Mouse (Mus musculus): ENCODE measurements around the gene Ndufv1. TPM values are rescaled to one million over a fixed set of nuclear protein-coding genes. Genes with fewer than 3 reads are reported as not detected.
A peak's percentile ranks its signal among the peaks of the same experiment; 100 is the strongest.
"Not testable (repeated sequence)": the region's sequence is repeated elsewhere in the genome, so short reads cannot be mapped to it uniquely, and the experiment has no call there.

The Ndufv1 gene
- polyA plus RNA-seq, 1 experiment from 2014 or later, result 187 TPM

- no peak for ATAC-seq
- Histone ChIP-seq H3K27ac (no peak overlapping the region), H3K4me3 (no peak overlapping the region), H3K4me2 (no peak overlapping the region), H3K4me1 (peaks cover 42% of the 10 kb centered on the region), H3K27me3 (replicated peaks) (no peaks in the 10 kb centered on the region), H3K36me3 (0 out of 2 replicates have a peak, but pooled peaks cover 2% of the 10 kb centered on the region), H3K9ac (no peak overlapping the region), H3K9me3 (replicated peaks) (peaks cover 4% of the 10 kb centered on the region; the same call in 1 of the 2 replicates)
- 73% methylated on average over 5 of the region's 5 CpGs for WGBS (ENCODE audit: insufficient replicate concordance)
Observed at GRCm38 (mm10) chr19:4054613-4055012, 42.0 kb upstream of the Ndufv1 start.

GRCm38 (mm10) chr19:4052516-4053030, 40.0 kb upstream of the Ndufv1 start:
- ATAC-seq, result no peak
- whole genome bisulfite sequencing (ENCODE audit: insufficient replicate concordance), result 65% methylated on average over 5 of the region's 5 CpGs

GRCm38 (mm10) chr19:4051741-4052515, 39.3 kb upstream of the Ndufv1 start:
- WGBS (ENCODE audit: insufficient replicate concordance), result 51% methylated on average over 10 of the region's 10 CpGs
- ATAC-seq, result no peak
- Histone ChIP-seq H3K27me3 (replicated peaks) (no peaks in the 10 kb centered on the region), H3K4me1 (peaks cover 26% of the 10 kb centered on the region), H3K27ac (no peak overlapping the region), H3K4me2 (no peak overlapping the region), H3K9me3 (replicated peaks) (peaks cover 4% of the 10 kb centered on the region; the same call in 1 of the 2 replicates), H3K4me3 (no peak overlapping the region), H3K36me3 (no peaks in the 10 kb centered on the region), H3K9ac (no peak overlapping the region)

More at GRCm38 (mm10) chr19:4052516-4053030, 40.0 kb upstream of the Ndufv1 start:
- H3K4me3 ChIP-seq, result no peak overlapping the region
- H3K9ac ChIP-seq, result no peak overlapping the region
- H3K4me1 ChIP-seq, result peaks cover 24% of the 10 kb centered on the region
- H3K27ac ChIP-seq, result no peak overlapping the region
- H3K36me3 ChIP-seq, result 0 out of 2 replicates have a peak, but pooled peaks cover 2% of the 10 kb centered on the region
- H3K4me2 ChIP-seq, result no peak overlapping the region
- H3K9me3 ChIP-seq (replicated peaks), result peaks cover 4% of the 10 kb centered on the region; the same call in 1 of the 2 replicates
- H3K27me3 ChIP-seq (replicated peaks), result no peaks in the 10 kb centered on the region

GRCm38 (mm10) chr19:4051016-4051415, 38.4 kb upstream of the Ndufv1 start:
- no peaks in the 10 kb centered on the region for H3K27me3 ChIP-seq (replicated peaks)
- H3K4me3 ChIP-seq, result no peak overlapping the region
- no peak for ATAC-seq
- peaks cover 4% of the 10 kb centered on the region; the same call in 1 of the 2 replicates for H3K9me3 ChIP-seq (replicated peaks)
- no peak overlapping the region for H3K27ac ChIP-seq
- H3K4me1 ChIP-seq, result peaks cover 26% of the 10 kb centered on the region
- WGBS (ENCODE audit: insufficient replicate concordance), result 86% methylated on average over 5 of the region's 5 CpGs
- H3K36me3 ChIP-seq, result no peaks in the 10 kb centered on the region
- H3K9ac ChIP-seq, result no peak overlapping the region
- H3K4me2 ChIP-seq, result no peak overlapping the region

- not testable (repeated sequence) for H3K9me3 ChIP-seq (replicated peaks); H3K27me3 ChIP-seq (replicated peaks); H3K27ac ChIP-seq; H3K36me3 ChIP-seq; ATAC-seq; H3K4me3 ChIP-seq; H3K9ac ChIP-seq; H3K4me2 ChIP-seq
- peaks cover 31% of the 10 kb centered on the region for H3K4me1 ChIP-seq
- WGBS (ENCODE audit: insufficient replicate concordance), result 72% methylated on average over 5 of the region's 5 CpGs
Observed at GRCm38 (mm10) chr19:4049069-4049468, 36.5 kb upstream of the Ndufv1 start.

- 20% methylated on average over 4 of the region's 4 CpGs for WGBS (ENCODE audit: insufficient replicate concordance)
- peaks cover 37% of the 10 kb centered on the region for H3K4me1 ChIP-seq
Observed at GRCm38 (mm10) chr19:4047859-4048258, 35.3 kb upstream of the Ndufv1 start.

GRCm38 (mm10) chr19:4046866-4047254, 34.3 kb upstream of the Ndufv1 start:
- Histone ChIP-seq H3K9me3 (replicated peaks) (peaks cover 4% of the 10 kb centered on the region; the same call in 1 of the 2 replicates), H3K4me2 (peak overlapping the region; percentile 57), H3K27me3 (replicated peaks) (no peaks in the 10 kb centered on the region), H3K4me3 (peak overlapping the region; percentile 18), H3K27ac (peak overlapping the region; percentile 94), H3K9ac (peak overlapping the region; percentile 51), H3K4me1 (peaks cover 41% of the 10 kb centered on the region), H3K36me3 (no peaks in the 10 kb centered on the region)
- 41% methylated on average over 8 of the region's 8 CpGs for WGBS (ENCODE audit: insufficient replicate concordance)
- ATAC-seq, result peak; percentile 80

More at GRCm38 (mm10) chr19:4047859-4048258, 35.3 kb upstream of the Ndufv1 start:
- no peaks in the 10 kb centered on the region for H3K36me3 ChIP-seq
- ATAC-seq, result no peak
- no peak overlapping the region for H3K9ac ChIP-seq
- H3K9me3 ChIP-seq (replicated peaks), result peaks cover 4% of the 10 kb centered on the region; the same call in 1 of the 2 replicates
- H3K4me2 ChIP-seq, result peak overlapping the region; percentile 57
- H3K27me3 ChIP-seq (replicated peaks), result no peaks in the 10 kb centered on the region
- no peak overlapping the region for H3K4me3 ChIP-seq
- H3K27ac ChIP-seq, result peak overlapping the region; percentile 94

GRCm38 (mm10) chr19:4045966-4046865, 33.6 kb upstream of the Ndufv1 start, which contains the start of gene Gstp2:
Gene Gstp2 (minus strand): TSS chr19:4046023.
- 50% methylated on average over 16 of the region's 16 CpGs for WGBS (ENCODE audit: insufficient replicate concordance)
- H3K4me2 ChIP-seq, result peak within 1 kb of the TSS; percentile 57
- H3K4me3 ChIP-seq, result peak within 1 kb of the TSS; percentile 18
- H3K4me1 ChIP-seq, result peaks cover 42% of the 10 kb centered on the region
- H3K27me3 ChIP-seq (replicated peaks), result no peaks in the 10 kb centered on the region
- ATAC-seq, result peak; percentile 79
- H3K9me3 ChIP-seq (replicated peaks), result peaks cover 3% of the 10 kb centered on the region; the same call in 1 of the 2 replicates
- peak within 1 kb of the TSS; percentile 94 for H3K27ac ChIP-seq
- H3K36me3 ChIP-seq, result no peaks in the 10 kb centered on the region
- H3K9ac ChIP-seq, result peak within 1 kb of the TSS; percentile 51

- not testable (repeated sequence) for H3K9me3 ChIP-seq (replicated peaks); ATAC-seq; H3K36me3 ChIP-seq; H3K27me3 ChIP-seq (replicated peaks); H3K4me2 ChIP-seq; H3K4me3 ChIP-seq; H3K9ac ChIP-seq
- Histone ChIP-seq H3K4me1 (peaks cover 42% of the 10 kb centered on the region), H3K27ac (peak overlapping the region; percentile 57)
- 45% methylated on average over 5 of the region's 5 CpGs for WGBS (ENCODE audit: insufficient replicate concordance)
Observed at GRCm38 (mm10) chr19:4044109-4044508, 31.5 kb upstream of the Ndufv1 start.

GRCm38 (mm10) chr19:4042124-4042523, 29.5 kb upstream of the Ndufv1 start:
- no peaks in the 10 kb centered on the region for H3K9me3 ChIP-seq (replicated peaks)
- no peak overlapping the region for H3K27ac ChIP-seq
- H3K9ac ChIP-seq, result no peak overlapping the region
- H3K4me2 ChIP-seq, result no peak overlapping the region
- no peaks in the 10 kb centered on the region for H3K36me3 ChIP-seq
- ATAC-seq, result no peak
- peaks cover 50% of the 10 kb centered on the region for H3K4me1 ChIP-seq
- H3K4me3 ChIP-seq, result no peak overlapping the region
- no peaks in the 10 kb centered on the region for H3K27me3 ChIP-seq (replicated peaks)
- WGBS (ENCODE audit: insufficient replicate concordance), result 67% methylated on average over 14 of the region's 14 CpGs

GRCm38 (mm10) chr19:4041500-4041899, 28.9 kb upstream of the Ndufv1 start:
- not testable (repeated sequence) for H3K27ac ChIP-seq; H3K4me3 ChIP-seq; H3K4me2 ChIP-seq; H3K9me3 ChIP-seq (replicated peaks); H3K9ac ChIP-seq; H3K36me3 ChIP-seq; H3K27me3 ChIP-seq (replicated peaks); ATAC-seq
- 73% methylated on average over 4 of the region's 4 CpGs for WGBS (ENCODE audit: insufficient replicate concordance)
- H3K4me1 ChIP-seq, result peaks cover 47% of the 10 kb centered on the region
